Mouse (Mus musculus): Measurements from ENCODE around the gene Tkt. TPM values are rescaled to one million over a fixed set of nuclear protein-coding genes. Genes with fewer than 3 reads are reported as not detected.

Tkt gene
- polyA plus RNA-seq, 1 experiment from 2014 or later: 132 TPM

DNA sequence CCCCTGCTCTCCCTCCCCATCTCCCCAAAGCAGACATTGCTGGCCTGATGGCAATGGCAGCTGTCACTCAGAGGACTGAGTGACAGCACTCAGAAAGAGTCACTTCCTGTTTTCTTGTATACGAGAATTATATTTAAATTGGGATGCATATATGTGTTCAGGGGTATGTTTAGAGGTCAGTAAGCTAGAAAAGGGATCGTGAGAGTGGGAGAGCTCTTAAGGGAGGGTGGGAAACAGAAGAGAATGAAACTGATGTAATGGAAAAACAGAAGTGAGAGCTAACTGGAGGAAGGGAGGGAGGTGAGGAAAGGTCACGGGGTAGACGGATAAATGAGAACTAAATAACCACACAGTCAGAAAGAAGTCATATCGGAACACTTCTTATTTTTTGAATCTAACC lies 31.0 kb downstream of the Tkt start:
- H3K4me3 ChIP-seq (ENCODE audit: low read depth, low read length): no peak overlapping the region
- H3K36me3 ChIP-seq (ENCODE audit: insufficient read depth, low read length): no peaks in the 10 kb centered on the region
- 63% methylated on average over 5 of the region's 5 CpGs for WGBS
- H3K4me2 ChIP-seq (replicated peaks; ENCODE audit: low read depth, low read length): no peak overlapping the region
- H3K9ac ChIP-seq (replicated peaks; ENCODE audit: low read depth): no peak overlapping the region
- no peaks in the 10 kb centered on the region for H3K27me3 ChIP-seq (replicated peaks; ENCODE audit: insufficient read depth, low read length)
- no peaks in the 10 kb centered on the region for H3K9me3 ChIP-seq (ENCODE audit: low read length)
- ATAC-seq (no peak), DNase-seq (ENCODE audit: low spot score) (peak; percentile 23)
- H3K27ac ChIP-seq (ENCODE audit: low read length): no peak overlapping the region
- TF ChIP-seq EP300 (IDR thresholded peaks at IDR 0.05) (no peak), CTCF (IDR thresholded peaks at IDR 0.05) (no peak)
- no peaks in the 10 kb centered on the region for H3K4me1 ChIP-seq (ENCODE audit: insufficient read depth, low read depth, low read length)

DNA sequence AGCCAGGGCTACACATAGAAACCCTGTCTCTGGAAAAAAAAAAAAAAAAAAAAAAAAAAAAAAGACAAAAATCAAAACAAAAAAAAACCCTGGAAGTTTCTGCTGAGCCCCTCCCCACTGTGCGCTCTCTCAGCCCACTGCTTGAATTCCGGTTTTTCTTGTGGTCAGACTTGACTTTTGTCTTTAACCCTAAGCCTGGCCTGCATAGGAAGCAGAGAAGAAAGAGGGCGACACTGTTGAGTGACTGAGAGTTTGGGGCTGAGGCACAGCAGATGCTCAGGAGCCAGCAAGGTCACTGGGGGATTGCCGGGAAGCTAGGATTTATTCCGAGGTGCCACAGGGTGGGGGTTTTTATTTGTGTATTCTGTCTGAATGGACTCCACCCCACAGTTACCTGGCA lies 31.7 kb downstream of the Tkt start:
- H3K4me2 ChIP-seq (replicated peaks; ENCODE audit: low read depth, low read length): no peak overlapping the region
- H3K4me1 ChIP-seq (ENCODE audit: insufficient read depth, low read depth, low read length): 0 out of 2 replicates have a peak, but pooled peaks cover 4% of the 10 kb centered on the region
- DNase-seq (ENCODE audit: low spot score) (no peak), ATAC-seq (no peak)
- H3K4me3 ChIP-seq (ENCODE audit: low read depth, low read length): no peak overlapping the region
- H3K27ac ChIP-seq (ENCODE audit: low read length): no peak overlapping the region
- H3K9me3 ChIP-seq (ENCODE audit: low read length): no peaks in the 10 kb centered on the region
- no peaks in the 10 kb centered on the region for H3K36me3 ChIP-seq (ENCODE audit: insufficient read depth, low read length)
- no peak overlapping the region for H3K9ac ChIP-seq (replicated peaks; ENCODE audit: low read depth)
- H3K27me3 ChIP-seq (replicated peaks; ENCODE audit: insufficient read depth, low read length): no peaks in the 10 kb centered on the region
- WGBS: 39% methylated on average over 5 of the region's 5 CpGs
- no peak for TF ChIP-seq CTCF (IDR thresholded peaks at IDR 0.05)

DNA sequence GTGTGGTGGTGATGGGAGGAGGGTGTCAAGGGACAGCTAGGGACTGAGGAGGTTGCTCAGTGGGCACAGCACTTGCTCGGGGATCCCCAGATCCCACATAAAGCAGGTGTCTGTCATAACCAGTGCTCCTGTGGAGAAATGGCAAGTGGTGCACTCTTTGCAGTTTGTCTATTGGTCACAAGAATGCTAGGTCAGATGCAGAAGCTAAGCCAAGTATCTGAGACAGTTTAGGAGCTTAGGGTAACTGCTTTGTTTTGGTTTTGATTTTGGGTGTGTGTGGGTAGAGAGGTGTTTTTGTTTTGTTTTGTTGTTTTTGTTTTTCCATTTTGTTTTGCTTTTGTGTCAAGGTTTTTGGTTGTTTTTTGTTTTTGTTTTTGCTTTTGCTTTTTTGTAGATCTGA lies 33.1 kb downstream of the Tkt start:
- Histone ChIP-seq H3K4me2 (replicated peaks; ENCODE audit: low read depth, low read length) (no peak overlapping the region), H3K9ac (replicated peaks; ENCODE audit: low read depth) (no peak overlapping the region), H3K9me3 (ENCODE audit: low read length) (no peaks in the 10 kb centered on the region), H3K27ac (ENCODE audit: low read length) (no peak overlapping the region), H3K4me1 (ENCODE audit: insufficient read depth, low read depth, low read length) (0 out of 2 replicates have a peak, but pooled peaks cover 9% of the 10 kb centered on the region), H3K4me3 (ENCODE audit: low read depth, low read length) (no peak overlapping the region), H3K27me3 (replicated peaks; ENCODE audit: insufficient read depth, low read length) (no peaks in the 10 kb centered on the region), H3K36me3 (ENCODE audit: insufficient read depth, low read length) (no peaks in the 10 kb centered on the region)
- TF ChIP-seq CTCF (IDR thresholded peaks at IDR 0.05) (no peak), EP300 (IDR thresholded peaks at IDR 0.05) (no peak)
- WGBS: 94% methylated on average over 1 of the region's 1 CpGs
- DNase-seq (ENCODE audit: low spot score): no peak
- ATAC-seq: no peak

DNA sequence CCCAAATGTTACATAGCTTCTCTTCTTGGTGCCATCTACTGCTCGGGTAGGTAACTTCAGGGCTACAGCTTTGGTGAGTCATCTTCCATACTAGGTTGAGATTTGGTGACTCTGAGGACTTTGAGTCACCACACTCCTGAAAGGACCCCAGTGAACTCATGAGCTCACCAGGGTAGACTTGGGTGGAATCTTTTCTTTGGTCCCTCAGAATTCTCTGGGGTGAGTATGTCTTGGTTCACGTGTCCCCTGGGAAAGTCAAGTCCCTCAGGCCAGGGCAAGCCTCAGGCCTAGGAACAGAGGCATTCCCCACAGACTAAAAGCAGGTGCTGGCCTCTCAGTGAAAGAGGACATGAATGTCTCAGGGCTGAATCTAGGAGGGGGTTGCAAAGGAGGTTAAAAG lies 35.9 kb downstream of the Tkt start:
- no peaks in the 10 kb centered on the region for H3K27me3 ChIP-seq (replicated peaks; ENCODE audit: insufficient read depth, low read length)
- no peak overlapping the region for H3K9ac ChIP-seq (replicated peaks; ENCODE audit: low read depth)
- 65% methylated on average over 2 of the region's 2 CpGs for WGBS
- TF ChIP-seq EP300 (IDR thresholded peaks at IDR 0.05) (no peak), CTCF (IDR thresholded peaks at IDR 0.05) (no peak)
- H3K36me3 ChIP-seq (ENCODE audit: insufficient read depth, low read length): no peaks in the 10 kb centered on the region
- ATAC-seq (no peak), DNase-seq (ENCODE audit: low spot score) (no peak)
- no peak overlapping the region for H3K27ac ChIP-seq (ENCODE audit: low read length)
- H3K4me2 ChIP-seq (replicated peaks; ENCODE audit: low read depth, low read length): no peak overlapping the region
- H3K4me1 ChIP-seq (ENCODE audit: insufficient read depth, low read depth, low read length): peaks cover 9% of the 10 kb centered on the region; the same call in 1 of the 2 replicates
- no peaks in the 10 kb centered on the region for H3K9me3 ChIP-seq (ENCODE audit: low read length)
- H3K4me3 ChIP-seq (ENCODE audit: low read depth, low read length): no peak overlapping the region

DNA sequence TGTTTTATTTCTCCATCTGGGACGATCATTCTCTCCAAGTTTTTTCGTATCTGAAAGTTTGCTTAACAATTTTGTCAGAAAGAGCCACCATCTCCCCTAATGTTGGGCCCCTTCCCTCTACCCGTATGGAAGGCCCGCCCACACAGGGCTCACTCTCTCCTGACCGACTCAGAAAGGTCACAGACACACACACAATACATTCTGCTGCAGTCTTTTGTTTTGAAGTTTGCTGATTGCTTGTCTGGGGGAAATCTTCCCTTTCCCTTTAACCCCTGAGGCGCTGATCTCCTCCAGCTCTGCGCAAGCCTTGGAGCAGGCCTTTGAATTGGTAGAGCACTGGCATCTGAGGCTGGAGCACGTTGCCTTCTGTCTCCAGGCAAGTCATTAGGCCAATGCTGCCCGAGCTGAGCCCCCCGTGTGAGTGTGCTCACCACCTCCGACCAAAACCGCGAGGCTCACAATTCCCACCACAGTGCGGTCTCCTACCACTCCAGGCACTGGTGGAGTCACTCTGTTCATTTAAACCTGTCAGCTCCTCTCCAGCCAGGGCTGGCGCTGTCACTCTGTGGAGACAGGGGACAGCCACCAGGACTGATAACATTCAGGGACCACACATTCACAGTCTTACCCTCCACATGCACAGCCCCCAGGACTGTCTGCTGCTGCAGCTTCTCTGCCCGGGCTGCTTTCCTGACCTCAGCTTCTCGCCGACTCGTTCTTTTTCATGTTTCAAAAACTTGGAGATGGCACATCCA lies 36.5 kb downstream of the Tkt start:
- Histone ChIP-seq H3K9ac (replicated peaks; ENCODE audit: low read depth) (no peak overlapping the region), H3K4me3 (ENCODE audit: low read depth, low read length) (no peak overlapping the region), H3K4me2 (replicated peaks; ENCODE audit: low read depth, low read length) (no peak overlapping the region), H3K36me3 (ENCODE audit: insufficient read depth, low read length) (no peaks in the 10 kb centered on the region), H3K4me1 (ENCODE audit: insufficient read depth, low read depth, low read length) (peaks cover 9% of the 10 kb centered on the region; the same call in 1 of the 2 replicates), H3K27ac (ENCODE audit: low read length) (no peak overlapping the region), H3K27me3 (replicated peaks; ENCODE audit: insufficient read depth, low read length) (no peaks in the 10 kb centered on the region), H3K9me3 (ENCODE audit: low read length) (no peaks in the 10 kb centered on the region)
- WGBS: 26% methylated on average over 19 of the region's 19 CpGs
- no peak for DNase-seq (ENCODE audit: low spot score)
- ATAC-seq: no peak
- TF ChIP-seq EP300 (IDR thresholded peaks at IDR 0.05): no peak
- TF ChIP-seq CTCF (IDR thresholded peaks at IDR 0.05): peak; percentile 16; the same call in 1 of the 2 replicates

DNA sequence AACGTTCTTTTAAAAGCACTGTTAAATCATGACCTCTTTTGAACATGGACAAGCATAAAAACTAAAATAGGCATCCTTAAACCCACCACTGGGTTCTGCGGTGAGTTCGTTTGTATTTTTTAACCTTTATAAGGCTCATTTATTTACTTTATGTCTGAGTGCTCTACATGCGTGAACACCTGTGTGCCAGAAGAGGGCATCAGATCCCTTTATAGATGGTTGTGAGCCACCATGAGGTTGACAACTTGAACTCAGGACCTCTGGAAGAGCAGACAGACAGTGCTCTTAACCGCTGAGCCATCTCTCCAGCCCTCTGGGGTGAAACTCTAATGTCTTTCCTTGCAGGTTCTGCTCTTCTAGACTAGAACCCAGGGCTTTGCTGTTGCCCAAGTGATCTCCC lies 37.2 kb downstream of the Tkt start:
- Histone ChIP-seq H3K4me1 (ENCODE audit: insufficient read depth, low read depth, low read length) (peaks cover 9% of the 10 kb centered on the region; the same call in 1 of the 2 replicates), H3K4me3 (ENCODE audit: low read depth, low read length) (no peak overlapping the region), H3K9ac (replicated peaks; ENCODE audit: low read depth) (no peak overlapping the region), H3K27ac (ENCODE audit: low read length) (no peak overlapping the region), H3K9me3 (ENCODE audit: low read length) (no peaks in the 10 kb centered on the region), H3K27me3 (replicated peaks; ENCODE audit: insufficient read depth, low read length) (no peaks in the 10 kb centered on the region), H3K4me2 (replicated peaks; ENCODE audit: low read depth, low read length) (no peak overlapping the region), H3K36me3 (ENCODE audit: insufficient read depth, low read length) (no peaks in the 10 kb centered on the region)
- WGBS: 68% methylated on average over 5 of the region's 5 CpGs
- ATAC-seq (no peak), DNase-seq (ENCODE audit: low spot score) (no peak)
- no peak for TF ChIP-seq EP300 (IDR thresholded peaks at IDR 0.05)
- TF ChIP-seq CTCF (IDR thresholded peaks at IDR 0.05): peak; percentile 31; the same call in 1 of the 2 replicates

All from lung, postnatal 0 days (tissue).